Mouse (Mus musculus) stomach, embryonic 16.5 days (tissue): Measurements from ENCODE around the gene Banf2. TPM values are rescaled to one million over a fixed set of nuclear protein-coding genes. Genes with fewer than 3 reads are reported as not detected.
A peak's percentile ranks its signal among the peaks of the same experiment; 100 is the strongest.

ENCODE experiments used
- ATAC-seq: fragments of 200-750 bp; cut with Nextera tagmentation; 2 replicates; pipeline ENCODE4 v1.8.0; 2017; ENCODE audit warnings: moderate number of reproducible peaks, moderate TSS enrichment; ENCODE audit not compliant: insufficient read depth, low FRiP score
- H3K27ac ChIP-seq: fragments of 300-500 bp; sonication (generic); 2 replicates; pipeline ENCODE4 v1.5.1; 2014; ENCODE audit warnings: low read length
- H3K27me3 ChIP-seq: fragments of 300-500 bp; sonication (generic); 2 replicates; pipeline ENCODE4 v1.6.1; 2014; ENCODE audit warnings: low read length, control low read depth, mixed read lengths; ENCODE audit not compliant: control insufficient read depth, insufficient read depth
- H3K36me3 ChIP-seq: fragments of 300-500 bp; sonication (generic); 2 replicates; pipeline ENCODE4 v1.6.1; 2014; ENCODE audit warnings: low read length; ENCODE audit not compliant: control insufficient read depth, insufficient read depth
- H3K4me1 ChIP-seq: fragments of 300-500 bp; sonication (generic); 2 replicates; pipeline ENCODE4 v1.6.1; 2014; ENCODE audit warnings: low read length, control low read depth, mixed read lengths; ENCODE audit not compliant: control insufficient read depth, insufficient read depth
- H3K4me2 ChIP-seq: fragments of 300-500 bp; sonication (generic); 2 replicates; pipeline ENCODE4 v1.6.1; 2014; ENCODE audit warnings: low read depth, low read length, mixed read lengths
- H3K4me3 ChIP-seq: fragments of 300-500 bp; sonication (generic); replicated peaks from 2 replicates; pipeline ENCODE4 v1.5.1; 2014; ENCODE audit warnings: mild to moderate bottlenecking, low read length
- H3K9ac ChIP-seq: fragments of 300-500 bp; sonication (generic); 2 replicates; pipeline ENCODE4 v1.6.1; 2014; ENCODE audit warnings: low read length
- H3K9me3 ChIP-seq: fragments of 300-500 bp; sonication (generic); replicated peaks from 2 replicates; pipeline ENCODE4 v1.6.1; 2016; ENCODE audit warnings: low read length, control low read depth; ENCODE audit not compliant: control insufficient read depth
- WGBS: fragments of 180-500 bp; shearing (Covaris S2); extraction: QIAGEN DNeasy Blood & Tissue Kit; methylation state at CpG from one replicate; pipeline ENCODE4 v1.1.7; 2014; 5-methylcytosine and 5-hydroxymethylcytosine counted together
- polyA plus RNA-seq: library from polyadenylated mRNA; unstranded; fragments of >200 nt; fragmentation: Nextera tagmentation; extraction: Ambion mirVana; gene quantifications from 2 replicates; pipeline ENCODE4 v1.2.1, GENCODE M21; 2015

Gene Banf2
- polyA plus RNA-seq, 1 experiment from 2014 or later, result not detected

- Histone ChIP-seq H3K27ac (no peak overlapping the region), H3K27me3 (no peaks in the 10 kb centered on the region), H3K4me1 (peaks cover 63% of the 10 kb centered on the region), H3K9me3 (no peaks in the 10 kb centered on the region), H3K9ac (no peak overlapping the region), H3K4me2 (no peak overlapping the region), H3K36me3 (no peaks in the 10 kb centered on the region), H3K4me3 (no peak overlapping the region)
- ATAC-seq, result no peak
- WGBS, result 51% methylated on average over 6 of the region's 6 CpGs
These were observed 27.5 kb upstream of the Banf2 start for GRCm38 (mm10) chr2:144005166-144005955.

GRCm38 (mm10) chr2:144006686-144007085 lies 26.2 kb upstream of the Banf2 start:
- Histone ChIP-seq H3K9ac (0 out of 2 replicates have a peak overlapping the region, but pooled peaks have one; percentile 19), H3K36me3 (no peaks in the 10 kb centered on the region), H3K9me3 (no peaks in the 10 kb centered on the region), H3K27ac (no peak overlapping the region), H3K4me1 (peaks cover 63% of the 10 kb centered on the region), H3K4me2 (peak overlapping the region; percentile 30; the same call in 1 of the 2 replicates), H3K4me3 (no peak overlapping the region), H3K27me3 (no peaks in the 10 kb centered on the region)
- ATAC-seq, result no peak
- WGBS, result 61% methylated on average over 6 of the region's 6 CpGs

GRCm38 (mm10) chr2:144007211-144007610 lies 25.6 kb upstream of the Banf2 start:
- Histone ChIP-seq H3K9ac (no peak overlapping the region), H3K4me2 (peak overlapping the region; percentile 30), H3K4me3 (no peak overlapping the region), H3K9me3 (no peaks in the 10 kb centered on the region), H3K27ac (no peak overlapping the region), H3K27me3 (no peaks in the 10 kb centered on the region), H3K36me3 (no peaks in the 10 kb centered on the region), H3K4me1 (peaks cover 63% of the 10 kb centered on the region)
- no peak for ATAC-seq
- 76% methylated on average over 4 of the region's 4 CpGs for WGBS

GRCm38 (mm10) chr2:144009081-144009480 lies 23.8 kb upstream of the Banf2 start:
- WGBS, result 58% methylated on average over 1 of the region's 1 CpGs
- no peak for ATAC-seq
- peak overlapping the region; percentile 93 for H3K4me3 ChIP-seq
- H3K36me3 ChIP-seq, result no peaks in the 10 kb centered on the region
- H3K4me1 ChIP-seq, result peaks cover 53% of the 10 kb centered on the region
- H3K4me2 ChIP-seq, result peak overlapping the region; percentile 71
- peak overlapping the region; percentile 93 for H3K9ac ChIP-seq
- peak overlapping the region; percentile 95 for H3K27ac ChIP-seq
- no peaks in the 10 kb centered on the region for H3K9me3 ChIP-seq
- H3K27me3 ChIP-seq, result no peaks in the 10 kb centered on the region

GRCm38 (mm10) chr2:144009551-144010281 lies 23.1 kb upstream of the Banf2 start:
- Histone ChIP-seq H3K4me3 (peak overlapping the region; percentile 93), H3K9ac (peak overlapping the region; percentile 93), H3K27ac (peak overlapping the region; percentile 95), H3K4me2 (peak overlapping the region; percentile 71), H3K9me3 (no peaks in the 10 kb centered on the region), H3K4me1 (peaks cover 48% of the 10 kb centered on the region), H3K36me3 (no peaks in the 10 kb centered on the region), H3K27me3 (no peaks in the 10 kb centered on the region)
- WGBS, result under 1% methylated on average over 30 of the region's 30 CpGs
- no peak for ATAC-seq

- H3K9ac ChIP-seq, result peak overlapping the region; percentile 93
- peaks cover 40% of the 10 kb centered on the region for H3K4me1 ChIP-seq
- H3K9me3 ChIP-seq, result no peaks in the 10 kb centered on the region
- H3K27ac ChIP-seq, result peak overlapping the region; percentile 95
- no peaks in the 10 kb centered on the region for H3K36me3 ChIP-seq
- peak overlapping the region; percentile 71 for H3K4me2 ChIP-seq
- peak overlapping the region; percentile 93 for H3K4me3 ChIP-seq
- under 1% methylated on average over 76 of the region's 107 CpGs for WGBS
- ATAC-seq, result peak; percentile 8
- H3K27me3 ChIP-seq, result no peaks in the 10 kb centered on the region
These were observed 22.4 kb upstream of the Banf2 start for GRCm38 (mm10) chr2:144010282-144011044.

- no peaks in the 10 kb centered on the region for H3K27me3 ChIP-seq
These were observed 21.7 kb upstream of the Banf2 start, which contains the start of gene Rrbp1 for GRCm38 (mm10) chr2:144011080-144011551. Rrbp1 (minus strand) TSS chr2:144011263.

GRCm38 (mm10) chr2:144014051-144014450 lies 18.8 kb upstream of the Banf2 start:
- H3K27ac ChIP-seq, result no peak overlapping the region
- peaks cover 6% of the 10 kb centered on the region for H3K4me1 ChIP-seq
- WGBS, result 62% methylated on average over 11 of the region's 11 CpGs
- no peaks in the 10 kb centered on the region for H3K9me3 ChIP-seq
- no peak overlapping the region for H3K9ac ChIP-seq
- H3K4me2 ChIP-seq, result no peak overlapping the region; the same call in 1 of the 2 replicates
- no peak for ATAC-seq
- no peaks in the 10 kb centered on the region for H3K27me3 ChIP-seq
- H3K4me3 ChIP-seq, result no peak overlapping the region
- no peaks in the 10 kb centered on the region for H3K36me3 ChIP-seq

More at GRCm38 (mm10) chr2:144011080-144011551, 21.7 kb upstream of the Banf2 start, which contains the start of gene Rrbp1:
- H3K27ac ChIP-seq, result peak within 1 kb of the TSS; percentile 95
- peak within 1 kb of the TSS; percentile 71 for H3K4me2 ChIP-seq
- peak within 1 kb of the TSS; percentile 93 for H3K4me3 ChIP-seq
- under 1% methylated on average over 43 of the region's 53 CpGs for WGBS
- no peaks in the 10 kb centered on the region for H3K9me3 ChIP-seq
- H3K36me3 ChIP-seq, result no peaks in the 10 kb centered on the region
- H3K4me1 ChIP-seq, result peaks cover 34% of the 10 kb centered on the region
- peak within 1 kb of the TSS; percentile 93 for H3K9ac ChIP-seq
- ATAC-seq, result peak; percentile 98
